Mouse (Mus musculus): ENCODE measurements around the gene Rbbp7. TPM values are rescaled to one million over a fixed set of nuclear protein-coding genes. Genes with fewer than 3 reads are reported as not detected.

Gene Rbbp7
- 22.5 TPM for polyA plus RNA-seq (2015; fragmentation: Illumina TruSeq; extraction: RNeasy Lipid Tissue Mini Kit (QIAGEN cat#74804); ENCODE audit: insufficient read depth, low read depth, low replicate concordance)

DNA sequence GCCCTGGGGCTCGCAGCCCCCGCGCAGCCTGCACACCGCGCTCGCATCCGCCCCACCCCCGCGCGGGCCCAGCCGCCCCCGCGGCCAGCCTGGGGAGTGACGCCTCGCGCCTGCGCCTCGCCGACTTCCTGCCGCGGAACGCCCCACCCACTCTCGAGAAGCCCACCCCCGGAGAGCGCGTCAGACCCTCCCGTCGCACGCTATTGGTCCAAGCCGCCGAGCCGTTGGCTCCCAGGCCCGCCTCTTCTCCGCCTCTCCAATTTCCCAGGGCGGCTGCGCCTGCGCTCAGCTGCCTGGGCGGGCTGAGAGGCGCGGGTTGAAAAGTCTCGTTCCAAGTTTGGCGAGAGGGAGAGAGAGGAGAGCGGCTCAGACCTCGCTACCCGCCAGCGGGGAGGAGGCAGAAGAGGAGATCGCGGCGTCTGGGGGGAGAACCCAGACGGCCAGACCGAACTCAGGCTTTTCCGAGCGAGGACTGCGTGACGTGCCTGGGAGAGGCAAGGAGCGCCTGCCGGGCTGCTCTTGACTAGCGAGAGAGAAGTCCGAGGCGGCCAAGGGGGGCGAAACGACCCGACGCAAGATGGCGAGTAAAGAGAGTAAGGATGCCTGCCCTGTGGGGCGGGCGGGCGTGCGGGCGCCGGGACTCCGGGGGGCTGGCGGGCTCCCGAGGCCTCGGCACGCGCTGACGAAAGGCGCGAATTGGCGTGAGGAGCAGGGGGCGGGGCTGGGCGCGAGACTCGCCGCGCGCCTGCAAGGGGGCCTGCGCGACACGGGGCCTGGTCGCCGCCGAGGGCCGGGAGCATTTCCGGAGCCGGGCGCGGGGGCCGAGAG, at the start of gene Rbbp7:
Gene Rbbp7 (plus strand): TSS at position 288 of the 828 bp plus-strand sequence.

Other genes with a start within 250 kb of the Rbbp7 start
- gene Reps2, start 116.8 kb upstream of the Rbbp7 start, polyA plus RNA-seq (2015; fragmentation: Illumina TruSeq; extraction: RNeasy Lipid Tissue Mini Kit (QIAGEN cat#74804); ENCODE audit: insufficient read depth, low read depth, low replicate concordance) = 1.6 TPM
- 3.9 TPM for gene Txlng, start 69.1 kb downstream of the Rbbp7 start, polyA plus RNA-seq (2015; fragmentation: Illumina TruSeq; extraction: RNeasy Lipid Tissue Mini Kit (QIAGEN cat#74804); ENCODE audit: insufficient read depth, low read depth, low replicate concordance)
- 8.9 TPM for gene Syap1, start 128.0 kb downstream of the Rbbp7 start, polyA plus RNA-seq (2015; fragmentation: Illumina TruSeq; extraction: RNeasy Lipid Tissue Mini Kit (QIAGEN cat#74804); ENCODE audit: insufficient read depth, low read depth, low replicate concordance)
- gene Ctps2, start 140.8 kb downstream of the Rbbp7 start, polyA plus RNA-seq (2015; fragmentation: Illumina TruSeq; extraction: RNeasy Lipid Tissue Mini Kit (QIAGEN cat#74804); ENCODE audit: insufficient read depth, low read depth, low replicate concordance) = 8.7 TPM
- not detected for gene S100g, start 204.2 kb downstream of the Rbbp7 start, polyA plus RNA-seq (2015; fragmentation: Illumina TruSeq; extraction: RNeasy Lipid Tissue Mini Kit (QIAGEN cat#74804); ENCODE audit: insufficient read depth, low read depth, low replicate concordance)

Data from pancreas, adult 10 weeks (tissue).